Mouse (Mus musculus) urinary bladder, postnatal 25 days (tissue): ENCODE data around the gene Itgav.

ENCODE experiments used
- DNase-seq: peaks from one replicate; pipeline ENCODE4 v3.0.0; 2022; ENCODE audit warnings: low spot score

The Itgav gene

GRCm38 (mm10) chr2:83723921-83724826 is at the start of gene Itgav:
Itgav (plus strand) TSS chr2:83724397.
- peak; percentile 88 for DNase-seq

GRCm38 (mm10) chr2:83674421-83674820 is 49.8 kb upstream of the Itgav start:
- no peak for DNase-seq

- DNase-seq, result no peak
Observed at GRCm38 (mm10) chr2:83674896-83675295, 49.3 kb upstream of the Itgav start.

GRCm38 (mm10) chr2:83675681-83676080 is 48.5 kb upstream of the Itgav start:
- DNase-seq, result no peak

- DNase-seq, result no peak
Observed at GRCm38 (mm10) chr2:83676226-83676870, 47.8 kb upstream of the Itgav start.

GRCm38 (mm10) chr2:83681332-83681731 is 42.9 kb upstream of the Itgav start:
- no peak for DNase-seq

GRCm38 (mm10) chr2:83681785-83682184 is 42.4 kb upstream of the Itgav start:
- DNase-seq, result no peak

GRCm38 (mm10) chr2:83682282-83682681 is 41.9 kb upstream of the Itgav start:
- no peak for DNase-seq

- DNase-seq, result no peak
Observed at GRCm38 (mm10) chr2:83683731-83684519, 40.3 kb upstream of the Itgav start.

- no peak for DNase-seq
Observed at GRCm38 (mm10) chr2:83684691-83685090, 39.5 kb upstream of the Itgav start.

- no peak for DNase-seq
Observed at GRCm38 (mm10) chr2:83690372-83690771, 33.8 kb upstream of the Itgav start.

GRCm38 (mm10) chr2:83692651-83693545 is 31.3 kb upstream of the Itgav start:
- no peak for DNase-seq

GRCm38 (mm10) chr2:83694061-83694460 is 30.1 kb upstream of the Itgav start:
- no peak for DNase-seq

- no peak for DNase-seq
Observed at GRCm38 (mm10) chr2:83695345-83696247, 28.6 kb upstream of the Itgav start.

- no peak for DNase-seq
Observed at GRCm38 (mm10) chr2:83698484-83698883, 25.7 kb upstream of the Itgav start.

GRCm38 (mm10) chr2:83699324-83699723 is 24.9 kb upstream of the Itgav start:
- no peak for DNase-seq

- DNase-seq, result no peak
Observed at GRCm38 (mm10) chr2:83700667-83701066, 23.5 kb upstream of the Itgav start.

GRCm38 (mm10) chr2:83702411-83702810 is 21.8 kb upstream of the Itgav start:
- no peak for DNase-seq

GRCm38 (mm10) chr2:83705580-83706158 is 18.5 kb upstream of the Itgav start:
- DNase-seq, result no peak

GRCm38 (mm10) chr2:83709896-83710524 is 14.2 kb upstream of the Itgav start:
- no peak for DNase-seq
